28 mouse cellular contexts compared by ENCODE assay signal in the genomic region with DNA sequence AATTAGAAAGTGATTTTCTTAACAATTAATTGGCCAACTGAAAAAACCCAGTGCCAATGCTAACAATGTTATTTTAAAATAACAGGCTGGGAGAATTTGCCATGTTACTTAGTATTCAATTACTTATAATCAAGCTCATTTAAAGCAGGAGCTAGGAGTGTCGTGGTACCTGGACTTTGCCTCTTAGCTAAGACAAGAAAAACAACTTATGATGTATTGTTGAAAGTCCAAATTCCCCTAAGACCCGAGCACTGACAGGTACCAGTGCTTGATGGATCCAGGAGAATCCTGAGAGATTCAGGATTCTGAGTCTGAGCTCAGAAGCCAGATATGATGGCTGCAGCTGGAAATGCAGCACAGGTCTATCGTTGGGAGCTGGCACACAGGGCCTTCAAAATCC.
"Had no signal": no experiment of that assay in that cellular context is flagged by ENCODE, and none has a peak within 500 bp of the region (broad histone marks: within the 10 kb centered on the region; RNA-seq: fewer than 3 reads in every experiment).

No protein-coding gene starts in this region.

- H3K27me3 ChIP-seq: embryonic facial prominence, embryonic 12.5 days; embryonic facial prominence, embryonic 13.5 days; embryonic facial prominence, embryonic 15.5 days; forebrain, embryonic 12.5 days; forebrain, embryonic 13.5 days; forebrain, embryonic 15.5 days had no signal

- H3K4me2 ChIP-seq: embryonic facial prominence, embryonic 12.5 days; embryonic facial prominence, embryonic 13.5 days; embryonic facial prominence, embryonic 15.5 days; forebrain, embryonic 12.5 days; forebrain, embryonic 13.5 days; forebrain, embryonic 15.5 days had no signal

- DNase-seq: cerebellum, adult 2 months; cerebellum, adult 8-10 months; cerebellum, adult 9-10 months; cerebellum, adult 9-11 months; cerebellum, postnatal 10 days; cerebellum, postnatal 14 days; cerebellum, postnatal 25 days; cerebellum, postnatal 36 days; embryo, embryonic 11 days; forebrain, postnatal 0 days; gastrocnemius, adult 2 months; gastrocnemius, postnatal 10 days; gastrocnemius, postnatal 14 days; gastrocnemius, postnatal 25 days; gastrocnemius, postnatal 36 days; heart, adult 11 months; heart, adult 18-20 months had no signal

- H3K4me1 ChIP-seq: embryonic facial prominence, embryonic 10.5 days; embryonic facial prominence, embryonic 12.5 days; embryonic facial prominence, embryonic 15.5 days; forebrain, embryonic 10.5 days; forebrain, embryonic 12.5 days; forebrain, embryonic 13.5 days had no signal

- H3K27ac ChIP-seq: embryonic facial prominence, embryonic 10.5 days; embryonic facial prominence, embryonic 12.5 days; embryonic facial prominence, embryonic 13.5 days; embryonic facial prominence, embryonic 15.5 days; forebrain, embryonic 10.5 days; forebrain, embryonic 12.5 days; forebrain, embryonic 13.5 days; forebrain, embryonic 15.5 days; gastrocnemius, adult 2 months had no signal

- H3K9ac ChIP-seq: embryonic facial prominence, embryonic 12.5 days; embryonic facial prominence, embryonic 13.5 days; embryonic facial prominence, embryonic 15.5 days; forebrain, embryonic 12.5 days; forebrain, embryonic 13.5 days; forebrain, embryonic 15.5 days; forebrain, postnatal 0 days had no signal

- H3K36me3 ChIP-seq: embryonic facial prominence, embryonic 12.5 days; forebrain, embryonic 12.5 days; forebrain, embryonic 15.5 days had no signal

- ATAC-seq: forebrain, embryonic 13.5 days; forebrain, embryonic 14.5 days; forebrain, embryonic 15.5 days; forebrain, embryonic 16.5 days; forebrain, postnatal 0 days had no signal

- H3K4me3 ChIP-seq: embryonic facial prominence, embryonic 10.5 days; embryonic facial prominence, embryonic 12.5 days; embryonic facial prominence, embryonic 13.5 days; embryonic facial prominence, embryonic 15.5 days; erythroblast, embryonic 14.5 days; forebrain, embryonic 10.5 days; forebrain, embryonic 12.5 days; forebrain, embryonic 13.5 days; forebrain, embryonic 15.5 days; gastrocnemius, adult 2 months had no signal

- H3K9me3 ChIP-seq: embryonic facial prominence, embryonic 10.5 days; embryonic facial prominence, embryonic 12.5 days; embryonic facial prominence, embryonic 13.5 days; embryonic facial prominence, embryonic 15.5 days; forebrain, embryonic 10.5 days; forebrain, embryonic 12.5 days; forebrain, embryonic 13.5 days; forebrain, embryonic 15.5 days had no signal
